Mouse (Mus musculus) midbrain, embryonic 14.5 days (tissue): ENCODE results near the gene Gm20219. TPM values are rescaled to one million over a fixed set of nuclear protein-coding genes. Genes with fewer than 3 reads are reported as not detected.
A peak's percentile ranks its signal among the peaks of the same experiment; 100 is the strongest.

Experiments used
- ATAC-seq: fragments of 200-750 bp; cut with Nextera tagmentation; 2 replicates; pipeline ENCODE4 v1.8.0; 2017; ENCODE audit warnings: moderate number of reproducible peaks, moderate library complexity; ENCODE audit not compliant: low FRiP score, low TSS enrichment
- DNase-seq: peaks from one replicate; pipeline ENCODE4 v3.0.0-alpha.2; 2015
- H3K27ac ChIP-seq: fragments of 300-500 bp; sonication (generic); replicated peaks from 2 replicates; pipeline ENCODE4 v1.5.1; 2014; ENCODE audit warnings: mild to moderate bottlenecking, low read depth, low read length, moderate library complexity
- H3K27me3 ChIP-seq: fragments of 300-500 bp; sonication (generic); 2 replicates; pipeline ENCODE4 v1.6.1; 2014; ENCODE audit warnings: low read length, control low read depth, mixed read lengths; ENCODE audit not compliant: control insufficient read depth, insufficient read depth
- H3K36me3 ChIP-seq: fragments of 300-500 bp; sonication (generic); 2 replicates; pipeline ENCODE4 v1.6.1; 2014; ENCODE audit warnings: low read length, control low read depth; ENCODE audit not compliant: control insufficient read depth, insufficient read depth
- H3K4me1 ChIP-seq: fragments of 300-500 bp; sonication (generic); 2 replicates; pipeline ENCODE4 v1.6.1; 2014; ENCODE audit warnings: mild to moderate bottlenecking, antibody characterized with exemption, low read length, control low read depth; ENCODE audit not compliant: control insufficient read depth, insufficient read depth
- H3K4me2 ChIP-seq: fragments of 300-500 bp; sonication (generic); 2 replicates; pipeline ENCODE4 v1.6.1; 2014; ENCODE audit warnings: mild to moderate bottlenecking, low read length, moderate library complexity
- H3K4me3 ChIP-seq: fragments of 300-500 bp; sonication (generic); replicated peaks from 2 replicates; pipeline ENCODE4 v1.5.1; 2014; ENCODE audit warnings: low read depth, low read length
- H3K9ac ChIP-seq: fragments of 300-500 bp; sonication (generic); replicated peaks from 2 replicates; pipeline ENCODE4 v1.6.1; 2014; ENCODE audit warnings: mild to moderate bottlenecking, low read length, moderate library complexity
- H3K9me3 ChIP-seq: fragments of 300-500 bp; sonication (generic); 2 replicates; pipeline ENCODE4 v1.6.1; 2016; ENCODE audit warnings: low read length, control low read depth, mixed read lengths; ENCODE audit not compliant: control insufficient read depth
- WGBS: fragments of 180-500 bp; shearing (Covaris S2); extraction: QIAGEN DNeasy Blood & Tissue Kit; methylation state at CpG from one replicate; pipeline ENCODE4 v1.1.7; 2014; 5-methylcytosine and 5-hydroxymethylcytosine counted together
- polyA plus RNA-seq: library from polyadenylated mRNA; unstranded; fragments of >200 nt; fragmentation: Nextera tagmentation; extraction: Ambion mirVana; gene quantifications from 2 replicates; pipeline ENCODE4 v1.2.1, GENCODE M21; 2014

Gm20219 gene
- polyA plus RNA-seq: 0.95 and 1.2 TPM in 2 replicates

DNA sequence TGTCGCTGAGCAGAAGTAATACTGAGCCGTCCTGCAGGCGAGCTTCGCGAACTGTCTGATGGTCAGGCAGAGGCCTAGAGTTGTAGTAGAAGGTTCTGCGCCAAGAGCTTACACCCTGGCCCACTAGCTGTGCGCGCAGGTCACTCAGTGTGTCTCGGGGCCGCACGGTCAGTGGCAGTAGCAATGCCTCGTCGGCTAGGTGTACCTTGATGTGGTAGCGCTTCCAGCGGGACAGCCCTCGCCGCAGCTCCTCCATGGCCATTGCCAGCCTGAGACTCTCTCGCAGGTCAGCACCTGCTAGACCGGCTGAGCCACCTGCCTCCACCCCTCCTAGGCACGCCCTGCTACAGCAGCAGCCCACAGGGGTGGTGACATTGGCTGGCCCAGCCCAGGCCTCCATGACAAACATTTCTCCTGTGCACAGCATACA is at the start of gene Gm20219:
Gm20219 (minus strand) TSS at position 266 of the 430 bp plus-strand sequence.
- H3K4me1 ChIP-seq: peaks cover 19% of the 10 kb centered on the region
- no peak within 1 kb of the TSS for H3K9ac ChIP-seq
- no peak for ATAC-seq
- no peaks in the 10 kb centered on the region for H3K36me3 ChIP-seq
- no peak within 1 kb of the TSS for H3K4me3 ChIP-seq
- H3K4me2 ChIP-seq: no peak within 1 kb of the TSS
- no peaks in the 10 kb centered on the region for H3K27me3 ChIP-seq
- H3K9me3 ChIP-seq: no peaks in the 10 kb centered on the region
- 77% methylated on average over 20 of the region's 20 CpGs for WGBS
- DNase-seq: no peak
- peak within 1 kb of the TSS; percentile 93; the same call in 1 of the 2 replicates for H3K27ac ChIP-seq

DNA sequence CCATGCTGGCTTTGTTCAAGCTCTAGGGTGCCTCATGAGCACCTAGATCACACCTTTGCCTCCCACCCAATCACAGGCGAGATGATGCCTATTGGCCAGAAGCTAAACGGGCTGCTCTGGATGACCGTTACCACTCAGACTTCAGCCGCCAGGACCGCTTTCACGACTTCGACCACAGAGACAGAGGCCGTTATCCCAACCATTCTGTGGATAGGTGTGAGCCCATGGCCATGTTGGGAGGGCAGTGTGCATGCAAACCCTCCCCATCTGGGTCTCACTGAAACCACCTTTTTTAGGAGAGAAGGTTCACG is 49.8 kb upstream of the Gm20219 start:
- 90% methylated on average over 9 of the region's 9 CpGs for WGBS
- peaks cover 88% of the 10 kb centered on the region for H3K36me3 ChIP-seq
- no peak overlapping the region for H3K4me3 ChIP-seq
- DNase-seq (no peak), ATAC-seq (no peak)
- H3K4me1 ChIP-seq: peaks cover 5% of the 10 kb centered on the region
- H3K9ac ChIP-seq: no peak overlapping the region
- H3K9me3 ChIP-seq: no peaks in the 10 kb centered on the region
- H3K27me3 ChIP-seq: no peaks in the 10 kb centered on the region
- no peak overlapping the region for H3K27ac ChIP-seq
- no peak overlapping the region for H3K4me2 ChIP-seq

DNA sequence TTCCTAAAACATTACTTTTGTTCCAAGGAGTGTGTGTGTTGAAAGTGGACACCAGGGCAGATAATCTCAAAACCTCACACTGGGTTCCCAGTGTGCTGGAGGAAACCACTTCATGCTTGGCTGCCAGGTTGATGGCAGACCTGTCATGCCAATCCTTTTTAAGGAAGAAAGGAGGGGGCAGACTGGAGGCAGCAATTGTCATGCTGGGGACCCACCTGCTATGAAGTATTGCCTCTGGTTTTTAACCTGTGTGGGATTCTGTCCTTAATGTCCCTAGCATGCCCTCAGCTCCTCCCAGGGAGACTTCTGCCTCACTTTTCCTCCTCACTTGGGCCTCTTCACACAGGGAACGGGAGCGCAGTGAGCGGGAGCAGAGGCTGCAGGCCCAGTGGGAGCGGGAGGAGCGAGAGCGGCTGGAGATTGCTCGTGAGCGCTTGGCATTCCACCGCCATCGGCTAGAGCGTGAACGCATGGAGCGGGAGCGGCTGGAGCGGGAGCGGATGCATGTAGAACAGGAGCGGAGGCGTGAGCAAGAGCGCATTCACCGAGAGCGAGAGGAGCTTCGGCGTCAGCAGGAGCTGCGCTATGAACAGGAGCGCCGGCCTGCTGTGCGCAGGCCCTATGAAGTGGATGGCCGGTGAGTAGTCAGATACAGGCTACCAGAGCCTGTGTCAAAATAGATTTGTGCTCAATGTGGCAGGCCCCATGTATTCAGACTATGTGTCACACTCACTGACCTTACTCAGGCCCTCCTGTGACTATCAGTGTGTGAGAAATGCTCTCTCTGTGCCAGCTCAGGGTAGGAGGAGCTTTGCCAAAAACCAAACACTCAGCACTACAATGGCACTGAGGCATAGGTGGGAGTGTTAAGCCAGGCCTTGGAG is 49.2 kb upstream of the Gm20219 start:
- no peak overlapping the region for H3K27ac ChIP-seq
- no peaks in the 10 kb centered on the region; the same call in 1 of the 2 replicates for H3K4me1 ChIP-seq
- 93% methylated on average over 28 of the region's 28 CpGs for WGBS
- H3K9ac ChIP-seq: no peak overlapping the region
- no peaks in the 10 kb centered on the region for H3K27me3 ChIP-seq
- DNase-seq (no peak), ATAC-seq (no peak)
- H3K4me2 ChIP-seq: no peak overlapping the region
- H3K4me3 ChIP-seq: no peak overlapping the region
- H3K9me3 ChIP-seq: no peaks in the 10 kb centered on the region
- H3K36me3 ChIP-seq: peaks cover 88% of the 10 kb centered on the region

DNA sequence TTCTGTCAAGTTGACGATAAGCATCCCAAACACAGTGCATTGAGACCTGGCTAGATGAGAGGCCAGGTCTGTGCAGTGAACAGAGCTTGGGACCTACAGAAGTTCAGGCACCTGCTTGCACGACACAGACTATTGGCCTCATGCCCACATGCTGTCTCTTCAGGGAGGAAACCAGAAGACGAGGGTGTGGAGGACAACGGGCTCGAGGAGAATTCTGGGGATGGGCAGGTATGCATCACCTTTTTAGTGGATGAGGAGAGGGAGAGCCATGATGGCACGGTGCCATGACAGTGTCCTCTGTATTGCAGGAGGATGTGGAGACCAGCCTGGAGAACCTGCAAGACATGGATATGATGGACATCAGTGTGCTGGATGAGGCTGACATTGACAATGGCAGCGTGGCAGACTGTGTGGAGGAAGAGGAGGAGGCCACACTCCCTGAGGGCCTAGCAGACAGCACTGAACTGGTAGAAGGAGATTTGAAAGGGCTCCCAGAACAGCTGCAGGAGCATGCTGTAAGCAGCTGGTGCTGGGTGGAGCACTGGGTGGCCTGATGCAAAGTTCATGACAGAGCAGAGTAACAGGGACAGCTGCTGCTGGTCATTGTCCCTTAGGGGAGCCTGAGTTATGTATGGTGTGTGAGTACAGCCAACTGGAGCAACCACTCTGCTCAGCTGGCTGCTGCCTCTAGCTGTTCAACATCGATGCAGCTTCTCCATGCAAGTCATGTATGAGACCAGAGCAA is 39.5 kb upstream of the Gm20219 start:
- no peak overlapping the region for H3K4me3 ChIP-seq
- H3K27me3 ChIP-seq: no peaks in the 10 kb centered on the region
- DNase-seq (no peak), ATAC-seq (no peak)
- WGBS: 92% methylated on average over 8 of the region's 8 CpGs
- no peaks in the 10 kb centered on the region for H3K4me1 ChIP-seq
- no peak overlapping the region for H3K9ac ChIP-seq
- peaks cover 94% of the 10 kb centered on the region for H3K36me3 ChIP-seq
- H3K4me2 ChIP-seq: no peak overlapping the region
- H3K9me3 ChIP-seq: no peaks in the 10 kb centered on the region
- H3K27ac ChIP-seq: no peak overlapping the region

DNA sequence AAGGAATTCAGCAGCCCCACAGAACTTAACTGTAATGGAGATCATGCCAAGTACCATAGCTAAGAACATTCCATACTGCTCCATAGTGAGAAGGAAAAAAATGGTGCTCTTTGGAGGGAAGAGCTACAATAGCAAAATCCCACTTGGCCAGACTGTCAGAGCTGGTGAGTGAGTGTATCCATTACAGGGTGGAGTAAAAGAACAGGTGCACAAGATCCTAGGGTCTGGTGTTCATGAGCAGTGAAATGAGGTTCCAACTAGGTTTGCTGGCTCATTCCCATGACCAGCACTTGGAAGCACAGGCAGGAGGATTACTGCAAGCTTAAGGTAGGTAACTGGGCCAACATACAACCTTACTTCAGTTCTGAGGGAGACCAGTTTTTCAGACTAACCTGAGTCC is 38.4 kb upstream of the Gm20219 start:
- ATAC-seq (no peak), DNase-seq (no peak)
- Histone ChIP-seq H3K4me3 (no peak overlapping the region), H3K36me3 (peaks cover 98% of the 10 kb centered on the region), H3K27me3 (no peaks in the 10 kb centered on the region), H3K4me1 (no peaks in the 10 kb centered on the region; the same call in none of the 2 replicates), H3K4me2 (no peak overlapping the region), H3K9me3 (no peaks in the 10 kb centered on the region), H3K9ac (no peak overlapping the region), H3K27ac (no peak overlapping the region)

DNA sequence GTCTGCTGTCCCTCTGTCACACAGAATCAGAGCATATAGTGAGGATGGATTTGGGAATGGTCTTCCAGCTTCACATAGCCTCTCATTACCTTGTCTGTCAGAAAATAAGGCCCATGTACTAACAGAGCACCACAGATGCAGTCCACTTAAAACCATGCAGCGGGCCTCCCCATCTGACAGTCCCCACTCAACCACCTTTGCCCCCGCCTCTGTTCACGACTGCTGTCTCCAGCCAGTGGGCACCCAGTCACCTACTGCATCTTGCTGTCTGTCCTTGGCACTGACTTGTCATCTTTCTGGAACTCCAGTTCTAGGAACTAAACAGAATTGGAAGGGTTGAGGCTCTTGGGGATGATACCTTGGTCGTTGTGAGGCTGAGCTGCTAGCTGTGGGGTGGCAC is 34.7 kb upstream of the Gm20219 start:
- H3K27ac ChIP-seq: no peak overlapping the region
- H3K4me1 ChIP-seq: peaks cover 18% of the 10 kb centered on the region
- no peak overlapping the region for H3K9ac ChIP-seq
- H3K36me3 ChIP-seq: peaks cover 75% of the 10 kb centered on the region
- ATAC-seq: no peak
- H3K9me3 ChIP-seq: no peaks in the 10 kb centered on the region
- 92% methylated on average over 4 of the region's 4 CpGs for WGBS
- DNase-seq: no peak
- no peak overlapping the region for H3K4me3 ChIP-seq
- no peaks in the 10 kb centered on the region for H3K27me3 ChIP-seq
- no peak overlapping the region for H3K4me2 ChIP-seq

DNA sequence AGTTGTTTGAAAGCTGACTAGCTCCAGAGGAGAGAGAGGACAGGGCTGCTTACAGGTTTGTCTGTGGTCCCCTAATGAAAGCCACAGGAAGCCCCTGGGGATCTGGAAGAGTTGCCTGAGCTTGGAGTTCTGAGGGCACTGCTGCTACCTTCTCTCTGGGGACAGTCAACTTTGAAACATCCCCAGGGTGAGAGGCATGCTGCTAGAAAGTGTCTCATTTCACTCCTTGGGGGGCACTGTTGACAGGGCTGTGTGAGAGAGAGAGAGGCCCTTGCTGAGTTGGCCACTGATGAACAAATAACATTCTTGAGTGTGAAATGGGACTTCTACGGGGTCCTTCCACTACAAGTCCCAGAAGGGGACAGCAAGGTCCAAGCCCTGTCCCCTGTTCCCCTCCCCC is 33.6 kb upstream of the Gm20219 start:
- no peaks in the 10 kb centered on the region for H3K9me3 ChIP-seq
- H3K27me3 ChIP-seq: no peaks in the 10 kb centered on the region
- H3K27ac ChIP-seq: no peak overlapping the region
- H3K4me3 ChIP-seq: no peak overlapping the region
- WGBS: 68% methylated on average over 1 of the region's 1 CpGs
- ATAC-seq (no peak), DNase-seq (no peak)
- peaks cover 64% of the 10 kb centered on the region for H3K36me3 ChIP-seq
- peaks cover 27% of the 10 kb centered on the region for H3K4me1 ChIP-seq
- no peak overlapping the region for H3K9ac ChIP-seq
- 0 out of 2 replicates have a peak overlapping the region, but pooled peaks have one; percentile 5 for H3K4me2 ChIP-seq

DNA sequence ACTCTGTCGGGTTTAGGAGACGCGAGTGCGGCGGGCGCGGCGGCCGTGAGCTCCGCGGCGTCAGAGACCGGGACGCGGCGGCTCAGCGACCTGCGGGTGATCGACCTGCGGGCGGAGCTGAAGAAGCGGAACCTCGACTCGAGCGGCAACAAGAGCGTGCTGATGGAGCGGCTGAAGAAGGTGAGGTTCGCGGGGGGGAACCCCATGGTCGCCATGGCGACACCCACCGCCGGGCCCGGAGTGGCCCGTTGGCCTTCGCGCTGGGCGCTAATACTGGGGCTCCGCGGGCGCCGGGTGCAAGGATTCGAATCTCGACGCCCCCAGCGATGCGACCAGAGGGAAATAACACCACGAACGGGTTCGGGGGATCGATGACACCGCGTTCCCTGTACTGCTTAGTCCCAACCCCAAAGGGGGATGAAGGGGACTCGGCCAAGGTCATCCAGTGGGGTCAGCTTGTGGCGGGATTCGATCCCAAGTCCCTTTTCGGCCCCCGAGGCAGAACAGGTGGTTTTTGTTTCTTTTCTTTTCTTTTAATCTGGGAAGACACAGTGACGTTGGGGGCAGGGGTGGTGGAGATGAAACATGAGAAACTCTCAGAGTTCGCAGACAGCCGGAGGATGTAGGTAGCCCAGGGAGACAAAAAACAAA is 31.1 kb upstream of the Gm20219 start:
- peak overlapping the region; percentile 91 for H3K27ac ChIP-seq
- no peaks in the 10 kb centered on the region for H3K9me3 ChIP-seq
- under 1% methylated on average over 61 of the region's 61 CpGs for WGBS
- H3K4me1 ChIP-seq: peaks cover 37% of the 10 kb centered on the region
- no peaks in the 10 kb centered on the region for H3K27me3 ChIP-seq
- peaks cover 65% of the 10 kb centered on the region for H3K36me3 ChIP-seq
- ATAC-seq (peak; percentile 21; the same call in 1 of the 2 replicates), DNase-seq (peak; percentile 68)
- H3K4me3 ChIP-seq: peak overlapping the region; percentile 93
- peak overlapping the region; percentile 83 for H3K9ac ChIP-seq
- peak overlapping the region; percentile 78 for H3K4me2 ChIP-seq
